Mouse (Mus musculus): Measurements from ENCODE around the gene Osbpl5. TPM values are rescaled to one million over a fixed set of nuclear protein-coding genes. Genes with fewer than 3 reads are reported as not detected.
"Not testable (repeated sequence)": the region's sequence is repeated elsewhere in the genome, so short reads cannot be mapped to it uniquely, and the experiment has no call there.

Osbpl5 gene
- polyA plus RNA-seq, 1 experiment from 2014 or later = 63.2 TPM

DNA sequence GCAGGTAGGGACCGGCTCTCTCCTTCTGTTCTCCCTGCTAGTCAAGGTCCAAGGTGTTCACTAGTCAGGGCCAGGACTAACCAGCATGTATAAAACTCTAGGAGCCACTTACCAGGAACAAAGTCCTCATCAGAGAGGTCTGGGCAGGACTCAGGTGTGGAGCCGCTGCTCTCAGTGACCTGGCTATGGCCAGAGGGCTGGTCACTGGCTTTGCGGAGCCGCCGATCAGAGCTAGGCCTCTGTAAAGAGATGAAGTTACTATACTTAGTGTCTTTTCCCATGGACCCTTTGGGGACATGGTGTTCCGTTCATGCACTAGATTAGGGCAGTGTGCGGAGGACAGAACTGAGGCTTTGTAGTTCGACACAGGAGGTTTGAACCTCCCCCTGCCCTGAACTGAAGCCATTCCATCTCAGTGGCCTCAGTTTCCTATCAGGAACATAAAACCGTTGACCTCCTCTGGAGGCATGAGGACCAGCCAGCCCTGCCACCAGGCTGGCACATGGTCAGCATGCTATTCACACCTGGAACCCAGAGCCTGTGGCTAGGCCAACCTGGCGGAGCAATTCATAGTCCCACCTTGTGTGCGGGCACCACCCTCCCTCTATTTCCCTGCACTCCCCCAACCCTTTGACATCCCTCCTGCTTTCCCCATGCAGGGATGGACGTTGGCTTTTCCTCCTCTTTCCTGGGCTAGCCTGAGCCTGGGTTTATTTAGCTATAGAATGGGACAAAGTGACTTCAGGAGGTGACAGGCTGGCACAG lies 63.9 kb downstream of the Osbpl5 start:
- no peak for ATAC-seq (ENCODE audit: insufficient number of reproducible peaks, low FRiP score, low TSS enrichment, low read depth)
- no peaks in the 10 kb centered on the region for H3K9me3 ChIP-seq
- H3K36me3 ChIP-seq = peaks cover 98% of the 10 kb centered on the region
- H3K4me3 ChIP-seq = no peak overlapping the region
- 90% methylated on average over 12 of the region's 12 CpGs for WGBS
- H3K4me2 ChIP-seq = no peak overlapping the region
- no peaks in the 10 kb centered on the region for H3K4me1 ChIP-seq
- no peak overlapping the region for H3K27ac ChIP-seq
- H3K27me3 ChIP-seq = no peaks in the 10 kb centered on the region
- H3K9ac ChIP-seq = no peak overlapping the region

DNA sequence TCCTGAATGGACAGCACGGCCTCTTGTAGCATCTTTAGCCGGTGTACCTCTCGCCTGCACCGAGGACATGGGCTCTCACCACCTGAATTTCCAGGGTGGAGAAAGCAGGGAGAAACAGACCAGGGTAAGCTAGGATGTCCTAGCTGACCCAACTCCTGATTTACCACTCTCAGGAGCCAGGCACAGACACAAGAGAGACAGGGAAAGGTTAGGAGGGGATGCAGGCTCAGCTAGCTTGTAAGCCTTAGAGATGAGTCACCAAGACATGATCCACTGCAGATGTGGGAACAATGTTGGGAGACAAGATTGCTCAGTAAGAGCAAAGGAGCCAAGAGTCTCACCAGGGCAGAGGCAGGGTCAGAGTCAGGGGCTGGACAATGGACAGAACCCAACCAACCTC lies 64.9 kb downstream of the Osbpl5 start:
- H3K27ac ChIP-seq = no peak overlapping the region
- no peak overlapping the region for H3K4me3 ChIP-seq
- 96% methylated on average over 4 of the region's 4 CpGs for WGBS
- H3K4me1 ChIP-seq = no peaks in the 10 kb centered on the region
- no peaks in the 10 kb centered on the region for H3K27me3 ChIP-seq
- H3K9me3 ChIP-seq = no peaks in the 10 kb centered on the region
- H3K4me2 ChIP-seq = no peak overlapping the region
- peaks cover 96% of the 10 kb centered on the region for H3K36me3 ChIP-seq
- H3K9ac ChIP-seq = no peak overlapping the region
- ATAC-seq (ENCODE audit: insufficient number of reproducible peaks, low FRiP score, low TSS enrichment, low read depth) = no peak

DNA sequence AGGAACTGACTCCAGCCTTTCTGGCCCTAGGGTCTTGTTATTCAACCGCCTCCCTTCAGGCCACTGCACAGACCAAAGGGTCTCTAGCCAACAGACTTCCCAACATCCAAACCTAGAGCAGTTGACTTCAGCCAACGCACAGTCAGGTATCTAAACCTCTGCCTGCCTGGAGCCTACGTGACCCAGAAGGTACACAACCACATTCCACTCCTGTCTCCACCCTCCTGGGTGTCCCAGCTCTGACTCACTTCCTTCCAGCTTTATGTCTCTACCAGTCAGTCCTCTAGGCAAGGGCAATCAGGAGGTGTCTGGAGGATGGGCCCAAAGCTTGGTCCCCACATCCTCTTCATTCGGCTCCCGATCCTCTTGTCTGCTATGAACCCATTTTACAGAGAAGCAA lies 65.6 kb downstream of the Osbpl5 start:
- no peak overlapping the region for H3K4me2 ChIP-seq
- ATAC-seq (ENCODE audit: insufficient number of reproducible peaks, low FRiP score, low TSS enrichment, low read depth) = no peak
- H3K4me3 ChIP-seq = no peak overlapping the region
- no peaks in the 10 kb centered on the region for H3K9me3 ChIP-seq
- WGBS = 82% methylated on average over 5 of the region's 5 CpGs
- H3K9ac ChIP-seq = no peak overlapping the region
- H3K36me3 ChIP-seq = peaks cover 88% of the 10 kb centered on the region
- H3K27ac ChIP-seq = no peak overlapping the region
- H3K4me1 ChIP-seq = no peaks in the 10 kb centered on the region
- no peaks in the 10 kb centered on the region for H3K27me3 ChIP-seq

DNA sequence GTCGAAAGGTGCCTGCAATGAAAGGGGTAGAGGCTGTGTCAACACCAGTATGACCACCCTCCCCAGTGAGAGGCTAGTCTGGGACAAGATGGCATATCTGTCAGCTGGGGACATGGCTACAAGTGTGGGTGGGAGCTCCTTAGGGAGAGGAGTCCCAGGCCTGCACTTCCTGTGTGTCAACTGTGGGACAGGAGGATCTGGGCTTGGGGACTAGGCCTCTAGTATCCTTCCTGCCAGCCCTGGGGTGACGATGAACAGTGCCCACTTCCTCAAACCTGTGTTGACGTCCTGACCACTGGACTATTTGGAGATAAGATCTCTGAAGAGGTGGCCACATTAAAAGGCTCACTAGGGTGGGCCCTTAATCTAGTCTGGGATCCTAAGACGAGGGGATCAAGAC lies 66.8 kb downstream of the Osbpl5 start:
- no peak overlapping the region for H3K4me3 ChIP-seq
- H3K27ac ChIP-seq = no peak overlapping the region
- ATAC-seq (ENCODE audit: insufficient number of reproducible peaks, low FRiP score, low TSS enrichment, low read depth) = no peak
- peaks cover 4% of the 10 kb centered on the region; the same call in 1 of the 2 replicates for H3K4me1 ChIP-seq
- H3K27me3 ChIP-seq = no peaks in the 10 kb centered on the region
- no peak overlapping the region for H3K4me2 ChIP-seq
- WGBS = 68% methylated on average over 4 of the region's 4 CpGs
- peaks cover 76% of the 10 kb centered on the region for H3K36me3 ChIP-seq
- no peak overlapping the region for H3K9ac ChIP-seq
- no peaks in the 10 kb centered on the region for H3K9me3 ChIP-seq

DNA sequence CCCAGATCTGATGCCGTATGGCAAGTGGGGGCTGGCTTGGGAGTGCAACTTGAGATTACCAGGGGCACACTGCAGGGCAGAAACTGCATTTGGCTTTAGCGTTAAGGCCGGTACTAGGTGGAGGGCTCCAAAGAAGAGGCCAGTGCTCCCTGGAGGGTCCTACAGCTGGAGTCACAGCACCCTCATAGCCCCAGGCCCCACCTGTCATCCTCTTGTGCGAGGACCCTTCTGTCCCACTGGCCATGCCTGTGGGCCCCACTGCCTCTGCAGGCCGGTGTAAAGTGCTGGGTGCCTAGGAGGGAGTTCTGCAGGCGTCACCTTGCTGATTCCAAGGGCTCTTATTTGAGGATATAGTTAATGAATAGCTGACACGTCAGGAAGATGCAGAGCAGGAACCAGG lies 67.3 kb downstream of the Osbpl5 start:
- peaks cover 71% of the 10 kb centered on the region for H3K36me3 ChIP-seq
- no peak overlapping the region for H3K4me3 ChIP-seq
- no peak overlapping the region for H3K27ac ChIP-seq
- no peak overlapping the region for H3K4me2 ChIP-seq
- no peak for ATAC-seq (ENCODE audit: insufficient number of reproducible peaks, low FRiP score, low TSS enrichment, low read depth)
- WGBS = 80% methylated on average over 7 of the region's 7 CpGs
- H3K27me3 ChIP-seq = no peaks in the 10 kb centered on the region
- peaks cover 4% of the 10 kb centered on the region; the same call in 1 of the 2 replicates for H3K4me1 ChIP-seq
- no peak overlapping the region for H3K9ac ChIP-seq
- H3K9me3 ChIP-seq = no peaks in the 10 kb centered on the region

DNA sequence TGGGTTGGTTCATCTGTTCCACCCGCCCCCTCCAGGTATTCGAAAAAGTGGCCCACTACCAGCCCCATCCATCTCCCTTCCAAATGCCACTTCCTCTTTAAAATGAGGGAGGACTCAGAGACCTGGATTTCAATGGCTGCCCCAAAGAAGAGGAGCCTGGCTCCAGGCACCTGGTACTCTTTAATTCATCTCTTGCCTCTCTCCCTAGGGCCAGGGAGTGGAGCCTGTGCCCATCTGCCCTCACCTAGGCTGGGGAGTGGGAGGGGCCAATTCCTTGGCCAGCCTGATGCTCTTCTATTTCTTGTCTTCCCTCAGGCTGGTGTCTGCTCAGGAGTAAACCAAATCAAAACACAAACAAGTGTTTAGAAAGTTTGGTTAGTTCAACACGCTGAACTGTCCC lies 70.1 kb downstream of the Osbpl5 start:
- not testable (repeated sequence) for H3K27me3 ChIP-seq; H3K9me3 ChIP-seq; H3K27ac ChIP-seq; H3K4me2 ChIP-seq; H3K4me3 ChIP-seq; H3K4me1 ChIP-seq; ATAC-seq (ENCODE audit: insufficient number of reproducible peaks, low FRiP score, low TSS enrichment, low read depth); H3K9ac ChIP-seq
- WGBS = 77% methylated on average over 3 of the region's 3 CpGs
- H3K36me3 ChIP-seq = peaks cover 43% of the 10 kb centered on the region

DNA sequence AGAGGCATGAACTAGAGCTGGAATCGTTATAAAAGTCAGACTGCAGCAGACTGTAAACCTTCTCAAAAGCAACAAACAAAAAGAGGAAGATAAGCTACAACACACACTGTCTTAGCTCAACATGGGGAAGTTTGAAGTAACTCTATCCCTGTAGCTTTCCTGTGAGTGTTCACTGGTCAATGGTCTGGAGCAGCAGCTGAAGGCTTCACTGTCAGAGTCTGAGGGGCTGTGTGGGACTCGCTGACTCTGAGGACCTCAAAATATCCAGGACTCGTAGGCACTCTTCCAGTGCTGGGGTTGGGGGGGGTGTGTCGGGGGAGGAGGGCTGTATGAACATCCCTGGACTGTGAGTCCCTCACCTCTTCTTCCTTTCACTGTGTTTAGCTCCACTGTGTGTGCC lies 70.6 kb downstream of the Osbpl5 start:
- H3K27me3 ChIP-seq, H3K4me1 ChIP-seq: not testable (repeated sequence)
- 45% methylated on average over 4 of the region's 4 CpGs for WGBS

DNA sequence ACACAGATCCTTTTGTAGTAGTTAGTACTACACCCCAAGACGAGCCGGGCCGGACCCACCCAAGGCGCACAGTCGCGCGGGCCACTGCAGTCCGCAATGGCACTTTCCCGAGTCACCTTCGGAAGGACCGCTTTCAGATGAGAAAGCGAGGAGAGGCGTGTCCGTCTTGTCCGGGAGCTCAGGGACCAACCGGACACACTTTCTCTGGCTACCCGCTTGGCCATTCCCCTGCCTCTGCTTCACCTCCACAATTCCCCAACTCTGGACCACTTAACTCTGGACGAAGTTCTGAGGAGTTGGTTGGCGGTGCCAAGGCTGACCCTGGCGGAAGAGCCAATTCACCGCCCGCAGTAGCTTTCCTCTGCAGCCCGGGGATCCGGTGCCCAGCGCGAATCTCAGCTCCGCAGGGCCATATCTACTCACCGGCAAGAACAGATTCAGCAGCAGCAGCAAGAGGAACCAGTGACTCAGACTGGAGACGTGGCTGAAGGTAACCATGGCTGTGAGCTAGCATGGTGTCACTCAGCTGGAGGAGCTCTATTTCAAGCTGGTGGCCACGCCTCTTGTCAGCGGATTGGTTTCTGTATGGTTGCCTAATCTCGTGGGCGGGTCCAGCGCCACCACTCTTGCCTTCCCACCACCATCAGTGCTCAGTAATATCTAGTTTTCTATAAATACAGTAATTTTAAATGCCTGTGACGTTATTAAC lies 71.3 kb downstream of the Osbpl5 start, which contains the start of gene Tnfrsf23:
Gene Tnfrsf23, minus strand, starts transcription at position 514 of the 709 bp plus-strand sequence.
- ATAC-seq (ENCODE audit: insufficient number of reproducible peaks, low FRiP score, low TSS enrichment, low read depth) = peak; percentile 83

More for the DNA sequence above, 70.6 kb downstream of the Osbpl5 start:
- not testable (repeated sequence) for H3K4me2 ChIP-seq; ATAC-seq (ENCODE audit: insufficient number of reproducible peaks, low FRiP score, low TSS enrichment, low read depth); H3K9ac ChIP-seq; H3K27ac ChIP-seq; H3K4me3 ChIP-seq; H3K9me3 ChIP-seq
- H3K36me3 ChIP-seq = peaks cover 38% of the 10 kb centered on the region

DNA sequence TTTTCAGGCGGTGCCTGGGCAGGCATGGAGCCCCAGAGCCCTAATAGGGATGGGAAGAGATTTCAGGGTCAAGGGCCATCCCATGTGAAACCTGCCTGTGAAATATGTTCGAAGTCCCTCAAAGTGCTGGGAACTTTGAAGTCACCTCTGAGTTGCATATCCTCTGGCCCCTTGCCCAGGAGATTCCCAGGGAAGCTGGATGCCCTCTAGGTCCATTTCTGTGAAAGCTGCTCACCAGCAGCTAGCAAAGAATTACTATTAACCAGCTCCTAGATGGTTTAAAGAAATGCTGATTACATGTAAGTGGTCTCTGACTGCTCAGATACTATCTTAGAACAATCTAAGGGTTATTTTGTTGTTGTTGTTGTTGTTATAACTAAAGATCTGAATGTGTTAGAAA lies 72.2 kb downstream of the Osbpl5 start:
- ATAC-seq (ENCODE audit: insufficient number of reproducible peaks, low FRiP score, low TSS enrichment, low read depth); H3K4me1 ChIP-seq: not testable (repeated sequence)
- 85% methylated on average over 1 of the region's 2 CpGs for WGBS

More for the DNA sequence above, 71.3 kb downstream of the Osbpl5 start, which contains the start of gene Tnfrsf23:
- peaks cover 4% of the 10 kb centered on the region; the same call in 1 of the 2 replicates for H3K4me1 ChIP-seq
- peak within 1 kb of the TSS; percentile 46 for H3K4me3 ChIP-seq
- peaks cover 32% of the 10 kb centered on the region for H3K36me3 ChIP-seq
- H3K9ac ChIP-seq = no peak within 1 kb of the TSS
- 2% methylated on average over 35 of the region's 35 CpGs for WGBS
- H3K4me2 ChIP-seq = peak within 1 kb of the TSS; percentile 81
- no peaks in the 10 kb centered on the region for H3K27me3 ChIP-seq
- H3K9me3 ChIP-seq = no peaks in the 10 kb centered on the region
- H3K27ac ChIP-seq = no peak within 1 kb of the TSS; the same call in 1 of the 2 replicates

DNA sequence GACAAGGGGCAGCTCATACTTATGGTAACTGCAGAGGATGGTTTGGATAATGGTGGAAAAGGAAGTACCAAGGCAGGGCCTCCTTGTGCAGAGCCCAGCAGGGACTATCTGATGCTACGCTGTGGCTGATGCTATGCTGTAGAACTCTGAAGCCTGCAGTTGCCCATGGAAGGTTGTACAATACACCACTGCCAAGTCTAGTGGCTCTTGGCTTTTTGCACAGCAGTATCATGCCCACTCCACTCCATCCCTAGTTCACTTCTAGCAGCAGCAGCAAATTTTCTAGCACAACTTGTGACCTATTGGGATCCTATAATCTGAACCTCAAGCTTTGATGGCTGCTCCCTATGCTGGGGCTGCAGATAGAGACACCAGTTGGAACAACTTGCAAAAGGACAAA lies 75.2 kb downstream of the Osbpl5 start:
- Histone ChIP-seq H3K27me3 (no peaks in the 10 kb centered on the region), H3K9ac (no peak overlapping the region), H3K27ac (no peak overlapping the region), H3K4me3 (no peak overlapping the region), H3K36me3 (no peaks in the 10 kb centered on the region), H3K9me3 (no peaks in the 10 kb centered on the region), H3K4me1 (peaks cover 4% of the 10 kb centered on the region; the same call in 1 of the 2 replicates), H3K4me2 (no peak overlapping the region)
- 100% methylated on average over 1 of the region's 1 CpGs for WGBS
- no peak for ATAC-seq (ENCODE audit: insufficient number of reproducible peaks, low FRiP score, low TSS enrichment, low read depth)

More for the DNA sequence above, 72.2 kb downstream of the Osbpl5 start:
- H3K36me3 ChIP-seq = peaks cover 22% of the 10 kb centered on the region
- not testable (repeated sequence) for H3K4me2 ChIP-seq, H3K27me3 ChIP-seq, H3K4me3 ChIP-seq, H3K9me3 ChIP-seq, H3K9ac ChIP-seq, H3K27ac ChIP-seq

DNA sequence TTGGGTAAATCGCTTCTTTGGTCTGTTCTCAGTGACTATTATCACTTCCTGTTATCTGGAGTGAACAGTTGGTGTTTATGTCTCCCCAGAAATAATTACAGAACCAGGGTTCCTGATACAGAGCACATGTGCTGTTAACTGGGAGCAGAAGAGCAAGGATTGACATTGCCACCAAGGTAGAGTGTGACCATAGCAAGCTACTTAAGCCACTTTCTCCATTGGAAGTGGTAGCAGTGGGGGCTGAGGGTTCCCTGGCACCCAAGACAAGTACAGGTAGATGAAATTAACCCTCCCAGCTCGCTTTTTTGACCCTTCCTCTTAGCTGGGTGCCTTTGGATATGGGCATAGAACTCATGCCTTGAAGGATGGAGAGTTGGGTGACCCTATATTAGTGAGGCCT lies 75.9 kb downstream of the Osbpl5 start:
- WGBS = 57% methylated on average over 2 of the region's 2 CpGs
- H3K27ac ChIP-seq; H3K36me3 ChIP-seq; H3K4me2 ChIP-seq; H3K27me3 ChIP-seq; ATAC-seq (ENCODE audit: insufficient number of reproducible peaks, low FRiP score, low TSS enrichment, low read depth); H3K4me3 ChIP-seq; H3K9ac ChIP-seq; H3K9me3 ChIP-seq; H3K4me1 ChIP-seq: not testable (repeated sequence)

DNA sequence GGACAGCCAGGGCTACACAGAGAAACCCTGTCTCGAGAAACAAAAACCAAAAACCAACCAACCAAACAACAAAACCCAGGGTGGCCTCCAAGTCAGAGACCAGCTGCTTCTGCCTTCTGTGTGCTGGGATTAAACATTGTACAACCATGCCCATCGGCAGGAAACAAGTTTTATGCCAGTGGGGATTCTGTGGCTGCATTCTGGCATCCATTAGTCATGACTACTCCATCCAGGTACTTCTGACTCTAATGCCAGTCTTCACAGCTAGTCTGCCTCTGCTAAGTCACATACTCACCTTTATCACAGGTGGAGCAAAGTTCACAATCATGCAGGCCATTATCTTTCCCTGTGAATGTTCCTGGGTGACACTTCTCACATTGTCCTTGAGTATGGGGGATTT lies 77.1 kb downstream of the Osbpl5 start:
- H3K4me1 ChIP-seq; H3K9ac ChIP-seq; ATAC-seq (ENCODE audit: insufficient number of reproducible peaks, low FRiP score, low TSS enrichment, low read depth); H3K27me3 ChIP-seq; H3K9me3 ChIP-seq; H3K36me3 ChIP-seq; H3K27ac ChIP-seq; H3K4me3 ChIP-seq; H3K4me2 ChIP-seq: not testable (repeated sequence)
- WGBS = 77% methylated on average over 2 of the region's 2 CpGs
